Comparison of ENCODE assay signal across 8 mouse cellular contexts in genomic region chr2:3283602-3284472, GRCm38 (mm10). TPM values are rescaled to one million over a fixed set of nuclear protein-coding genes. Genes with fewer than 3 reads are reported as not detected.
DNase-seq lines count a peak whose midpoint lies in the region; ATAC-seq and TF ChIP-seq lines count a peak whose summit lies in the region.

TSS of gene Nmt2 (plus strand) at chr2:3284212.

- H3K9me3 ChIP-seq in G1E (replicated peaks), result no peaks in the 10 kb centered on the region
- H3K9me3 ChIP-seq in forebrain, embryonic 16.5 days (ENCODE audit: control insufficient read depth, low read length), result no peaks in the 10 kb centered on the region
- H3K9me3 ChIP-seq in lung, embryonic 14.5 days (ENCODE audit: low read depth, low read length), result no peaks in the 10 kb centered on the region

- ATAC-seq in G1E (ENCODE audit: extremely low read depth, insufficient number of reproducible peaks, low FRiP score, poor library complexity, severe bottlenecking), result peak; percentile 93
- ATAC-seq in forebrain, embryonic 16.5 days, result peak; percentile 95
- peak; percentile 96 for ATAC-seq in lung, embryonic 14.5 days (ENCODE audit: insufficient read depth)

- H3K9ac ChIP-seq in forebrain, embryonic 16.5 days (replicated peaks; ENCODE audit: low read depth, low read length), result peak within 1 kb of the TSS; percentile 83
- H3K9ac ChIP-seq in lung, embryonic 14.5 days, result peak within 1 kb of the TSS; percentile 77

- peaks cover 2% of the 10 kb centered on the region for H3K36me3 ChIP-seq in G1E (replicated peaks)
- no peaks in the 10 kb centered on the region for H3K36me3 ChIP-seq in forebrain, embryonic 16.5 days (ENCODE audit: control insufficient read depth, insufficient read depth)
- H3K36me3 ChIP-seq in lung, embryonic 14.5 days (ENCODE audit: insufficient read depth), result no peaks in the 10 kb centered on the region
- no peaks in the 10 kb centered on the region for H3K36me3 ChIP-seq in thymus, adult 2 months (ENCODE audit: control insufficient read depth, insufficient read depth, low read length)

- TF ChIP-seq CTCF in G1E (IDR thresholded peaks at IDR 0.05; ENCODE audit: low read depth, low read length), result no peak
- TF ChIP-seq CTCF in layer of hippocampus, adult 2 months (conservative IDR thresholded peaks at IDR 0.05), result peak; percentile 46
- TF ChIP-seq CTCF in lung, embryonic 14.5 days (IDR thresholded peaks at IDR 0.05; ENCODE audit: low read depth), result peak; percentile 10; the same call in 1 of the 2 replicates
- TF ChIP-seq CTCF in olfactory bulb, adult 2 months (IDR thresholded peaks at IDR 0.05; ENCODE audit: insufficient read depth, low read depth, low read length), result peak; percentile 18; the same call in 1 of the 2 replicates
- peak; percentile 60; the same call in 1 of the 2 replicates for TF ChIP-seq CTCF in thymus, adult 2 months (IDR thresholded peaks at IDR 0.05; ENCODE audit: borderline replicate concordance, control insufficient read depth, extremely low read depth, insufficient read depth, low read length, poor library complexity)

- TF ChIP-seq POLR2A in olfactory bulb, adult 2 months (IDR thresholded peaks at IDR 0.05; ENCODE audit: insufficient read depth, low read depth, low read length), result peak; percentile 81
- peak; percentile 72 for TF ChIP-seq POLR2A in thymus, adult 2 months (IDR thresholded peaks at IDR 0.05; ENCODE audit: control insufficient read depth, extremely low read depth, insufficient read depth, low read length, poor library complexity)

- DNase-seq in G1E (ENCODE audit: low spot score), result peak; percentile 90
- peak; percentile 99 to 100 for DNase-seq in cerebellum, adult 18-20 months
- peak; percentile 98 to 99 for DNase-seq in heart, postnatal 36 days
- DNase-seq in layer of hippocampus, adult 2 months (ENCODE audit: low spot score in 2 of 2), result peak; percentile 98 to 99
- peak; percentile 100 for DNase-seq in lung, embryonic 14.5 days
- DNase-seq in thymus, adult 2 months, result peak; percentile 100

- peaks cover 9% of the 10 kb centered on the region; the same call in 1 of the 2 replicates for H3K27me3 ChIP-seq in G1E (ENCODE audit: insufficient read depth, low read length)
- H3K27me3 ChIP-seq in forebrain, embryonic 16.5 days (replicated peaks; ENCODE audit: control insufficient read depth, insufficient read depth, low read length), result no peaks in the 10 kb centered on the region
- no peaks in the 10 kb centered on the region for H3K27me3 ChIP-seq in lung, embryonic 14.5 days (ENCODE audit: insufficient read depth, low read length)
- H3K27me3 ChIP-seq in thymus, adult 2 months (ENCODE audit: control insufficient read depth, insufficient read depth, low read length), result no peaks in the 10 kb centered on the region

- H3K4me1 ChIP-seq in G1E (ENCODE audit: insufficient read depth, low read depth, low read length), result peaks cover 27% of the 10 kb centered on the region
- peaks cover 17% of the 10 kb centered on the region for H3K4me1 ChIP-seq in forebrain, embryonic 16.5 days (replicated peaks; ENCODE audit: control insufficient read depth, insufficient read depth, low read length)
- H3K4me1 ChIP-seq in lung, embryonic 14.5 days (ENCODE audit: insufficient read depth), result peaks cover 7% of the 10 kb centered on the region
- no peaks in the 10 kb centered on the region for H3K4me1 ChIP-seq in olfactory bulb, adult 2 months (ENCODE audit: control insufficient read depth, insufficient read depth, low read length)
- H3K4me1 ChIP-seq in thymus, adult 2 months (replicated peaks; ENCODE audit: control insufficient read depth, insufficient read depth, low read length), result peaks cover 8% of the 10 kb centered on the region

- under 1% methylated on average over 88 of the region's 88 CpGs for WGBS in forebrain, embryonic 16.5 days
- under 1% methylated on average over 87 of the region's 88 CpGs for WGBS in lung, embryonic 14.5 days
- under 1% methylated on average over 80 of the region's 88 CpGs for WGBS in olfactory bulb, adult 2 months
- under 1% methylated on average over 88 of the region's 88 CpGs for WGBS in thymus, adult 2 months

- H3K4me3 ChIP-seq in G1E (ENCODE audit: low read depth, low read length), result peak within 1 kb of the TSS; percentile 93
- peak within 1 kb of the TSS; percentile 77 for H3K4me3 ChIP-seq in forebrain, embryonic 16.5 days (replicated peaks; ENCODE audit: low read length)
- peak within 1 kb of the TSS; percentile 95 for H3K4me3 ChIP-seq in layer of hippocampus, adult 2 months
- peak within 1 kb of the TSS; percentile 83 for H3K4me3 ChIP-seq in lung, embryonic 14.5 days (ENCODE audit: low read depth, low read length)
- peak within 1 kb of the TSS; percentile 94 for H3K4me3 ChIP-seq in olfactory bulb, adult 2 months (ENCODE audit: insufficient read depth, low read depth, low read length)
- peak within 1 kb of the TSS; percentile 80 for H3K4me3 ChIP-seq in thymus, adult 2 months (ENCODE audit: control insufficient read depth, insufficient read depth, low read length)

- H3K27ac ChIP-seq in forebrain, embryonic 16.5 days (ENCODE audit: low read length), result peak within 1 kb of the TSS; percentile 95
- peak within 1 kb of the TSS; percentile 96 for H3K27ac ChIP-seq in layer of hippocampus, adult 2 months
- peak within 1 kb of the TSS; percentile 89 for H3K27ac ChIP-seq in lung, embryonic 14.5 days (ENCODE audit: low read depth)
- H3K27ac ChIP-seq in olfactory bulb, adult 2 months (ENCODE audit: insufficient read depth, low read depth, low read length), result peak within 1 kb of the TSS; percentile 84
- no peak within 1 kb of the TSS for H3K27ac ChIP-seq in thymus, adult 2 months (ENCODE audit: control insufficient read depth, insufficient read depth, low read length)

- H3K4me2 ChIP-seq in forebrain, embryonic 16.5 days (ENCODE audit: low read length), result peak within 1 kb of the TSS; percentile 74
- H3K4me2 ChIP-seq in lung, embryonic 14.5 days, result peak within 1 kb of the TSS; percentile 76

- intact Hi-C loops in heart, postnatal 36 days (cut with DNase I), result loop anchor here (2.0 to 5.0 kb wide), 4 partner anchors 47 to 192 kb away; partner anchors contain the start of genes Dclre1c and Meig1

RNA-seq across cellular contexts. Expression of gene Nmt2, which starts in this region (rescaled TPM):
- total RNA-seq in G1E (2014; fragmentation: Nextera tagmentation) (24.6 and 25.3 TPM in 2 replicates), G1E (2017) (34.9 and 39.8 TPM in 2 replicates)
- 9.4 and 10.5 TPM in 2 replicates for polyA plus RNA-seq in G1E (2012)
- polyA plus RNA-seq in forebrain, embryonic 16.5 days (2015; fragmentation: Nextera tagmentation; extraction: Ambion mirVana), result 119 and 126 TPM in 2 replicates
- total RNA-seq in heart, postnatal 36 days (2021), result 10 to 100 TPM in 1 of 2 experiments, 1 to 10 TPM in 1; 9.1 to 10.7 TPM
- 10 to 100 TPM; 85.5 to 86.1 TPM for total RNA-seq in layer of hippocampus, adult 2 months (2021)
- polyA plus RNA-seq in lung, embryonic 14.5 days (2014; fragmentation: Nextera tagmentation; extraction: Ambion mirVana), result 41.3 and 41.6 TPM in 2 replicates
- polyA plus RNA-seq in olfactory bulb, adult 2 months (2012; ENCODE audit: insufficient read depth, insufficient read length, low replicate concordance, missing spikeins), result not detected in 2 replicates
- 7.4 and 8.1 TPM in 2 replicates for polyA plus RNA-seq in thymus, adult 2 months (2012; rRNA removed)
